Mouse (Mus musculus): Measurements from ENCODE around the gene Cdkn2aip. TPM values are rescaled to one million over a fixed set of nuclear protein-coding genes. Genes with fewer than 3 reads are reported as not detected.

The Cdkn2aip gene
- total RNA-seq, 2 experiments from 2014 or later: 17.3 TPM

DNA sequence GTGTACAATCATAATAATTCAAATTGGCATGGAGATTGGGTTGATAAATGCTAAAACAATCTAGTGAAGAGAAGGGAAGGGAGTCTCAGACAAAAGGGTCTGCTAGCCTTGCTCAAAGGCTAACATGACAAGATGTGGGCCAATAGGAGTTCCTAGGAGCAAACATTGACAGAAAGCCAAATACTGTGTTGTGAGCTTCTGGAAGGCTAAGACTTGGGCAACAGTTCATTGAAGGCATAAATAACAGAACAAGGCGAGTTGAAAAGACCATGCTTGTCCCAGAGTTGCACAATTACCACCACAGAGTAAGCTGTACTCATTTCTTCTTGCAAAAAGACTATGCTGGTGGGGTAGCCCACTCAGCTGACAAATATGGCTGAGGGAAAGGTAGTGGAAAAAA lies 16.0 kb downstream of the Cdkn2aip start:
- no peak for DNase-seq (ENCODE audit: low spot score in 2 of 2)

DNA sequence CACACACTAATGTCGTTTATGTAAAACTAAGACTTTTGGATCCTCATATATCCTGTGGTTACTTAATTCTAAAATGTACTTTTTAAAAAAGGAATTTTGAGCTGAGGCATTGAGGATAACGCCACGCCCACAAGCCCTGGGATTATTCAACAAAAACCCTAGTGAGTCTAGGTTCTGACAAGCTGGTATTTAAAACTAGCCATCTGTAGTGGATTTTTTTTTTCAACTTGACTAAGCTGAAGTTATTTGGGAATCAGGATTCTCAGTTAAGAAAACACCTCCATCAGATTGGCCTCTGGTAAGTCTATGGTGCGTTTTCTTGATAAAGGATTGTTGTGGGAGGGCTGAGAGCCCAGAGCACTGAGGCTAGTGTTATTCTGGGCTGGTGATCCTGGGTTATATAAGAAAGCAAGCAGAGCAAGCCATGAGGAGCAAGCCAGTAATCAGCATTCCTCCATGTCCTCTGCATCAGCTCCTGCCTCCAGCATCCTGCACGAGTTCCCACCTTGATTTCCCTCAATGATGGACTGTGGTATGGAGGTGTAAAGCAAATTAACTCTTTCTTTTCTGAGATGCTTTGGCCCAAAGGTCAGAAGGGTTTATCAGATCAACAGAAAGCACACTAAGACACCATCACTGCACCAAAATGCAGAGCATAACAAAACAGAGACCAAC lies 18.2 kb downstream of the Cdkn2aip start:
- no peak for DNase-seq (ENCODE audit: low spot score in 2 of 2)

DNA sequence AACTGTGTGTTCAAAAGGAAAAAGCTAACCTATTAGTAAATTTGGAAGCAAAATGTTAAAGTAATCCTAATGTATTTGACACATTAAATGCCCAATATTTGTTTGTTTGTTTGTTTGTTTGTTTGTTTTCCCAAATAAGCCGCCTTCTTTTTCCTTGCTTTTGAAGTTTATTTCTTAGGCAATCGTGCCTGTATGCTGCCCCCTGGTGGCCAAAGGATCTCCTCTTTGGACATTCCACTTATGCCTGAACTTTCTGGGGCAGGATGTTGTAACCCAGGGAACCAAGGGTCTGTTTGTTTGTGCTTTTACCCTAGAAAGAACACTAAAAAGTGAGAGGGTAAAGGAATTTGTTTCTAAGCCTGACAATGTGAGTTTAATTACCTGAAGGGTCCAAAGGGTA lies 20.6 kb downstream of the Cdkn2aip start:
- peak; percentile 51 to 65 for DNase-seq (ENCODE audit: low spot score in 2 of 2)

DNA sequence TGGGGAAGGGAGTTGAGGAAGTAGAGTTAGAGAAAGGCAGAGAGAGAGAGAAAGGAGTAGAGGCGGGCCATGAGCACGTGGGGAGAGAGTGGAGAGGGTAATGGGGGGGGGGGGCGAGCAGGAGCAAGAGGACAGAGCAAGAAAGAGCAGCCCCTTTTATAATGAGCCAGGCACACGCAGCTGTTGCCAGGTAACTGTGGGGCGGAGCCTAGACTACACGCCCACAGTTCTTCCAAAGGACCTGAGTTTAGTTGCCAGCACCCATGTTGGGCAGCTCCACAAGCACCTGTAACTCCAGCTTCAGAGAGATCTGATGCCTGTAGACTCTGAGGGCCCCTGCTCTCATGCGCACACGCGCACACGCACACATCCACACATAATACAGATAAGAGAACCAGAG lies 21.9 kb downstream of the Cdkn2aip start:
- DNase-seq (ENCODE audit: low spot score in 2 of 2): no peak

DNA sequence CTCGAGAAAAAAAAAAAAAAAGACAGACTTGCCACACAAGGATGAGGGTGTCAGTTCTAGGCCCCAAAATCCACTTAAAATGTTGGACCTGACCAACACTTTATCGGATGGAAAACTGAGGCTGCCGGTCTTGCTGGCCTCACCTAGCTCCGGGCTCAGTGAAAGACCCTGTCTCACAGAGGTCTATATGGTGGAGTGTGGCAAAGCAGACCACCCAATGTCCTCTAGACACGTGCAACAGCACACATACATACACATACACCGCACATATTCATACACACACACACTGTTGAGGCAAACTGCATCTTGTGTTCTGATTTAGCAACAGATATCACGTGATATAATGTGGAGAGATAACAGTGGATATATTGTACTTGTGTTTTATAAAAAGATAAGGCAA lies 22.4 kb downstream of the Cdkn2aip start:
- DNase-seq (ENCODE audit: low spot score in 2 of 2): no peak

DNA sequence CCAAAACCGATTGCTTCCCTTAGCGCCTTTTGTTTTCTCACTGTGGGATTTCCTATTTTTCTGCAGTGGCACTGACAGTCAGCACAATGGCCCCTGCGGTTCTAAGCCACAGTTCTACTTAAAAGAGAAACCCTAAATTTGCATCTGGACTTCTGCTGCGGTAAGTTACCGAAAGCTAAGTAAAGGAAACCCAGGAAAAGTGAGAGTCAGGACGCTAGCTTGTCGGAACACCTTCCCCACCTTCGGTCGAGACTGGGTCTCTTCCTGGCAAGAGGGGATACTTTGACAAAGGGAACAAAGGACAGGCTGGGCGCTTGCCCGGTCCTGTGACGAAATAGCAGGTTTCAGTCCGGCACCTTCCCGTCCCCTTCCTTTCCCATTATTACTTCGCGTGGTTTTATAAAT lies 23.1 kb downstream of the Cdkn2aip start:
- no peak for DNase-seq (ENCODE audit: low spot score in 2 of 2)

DNA sequence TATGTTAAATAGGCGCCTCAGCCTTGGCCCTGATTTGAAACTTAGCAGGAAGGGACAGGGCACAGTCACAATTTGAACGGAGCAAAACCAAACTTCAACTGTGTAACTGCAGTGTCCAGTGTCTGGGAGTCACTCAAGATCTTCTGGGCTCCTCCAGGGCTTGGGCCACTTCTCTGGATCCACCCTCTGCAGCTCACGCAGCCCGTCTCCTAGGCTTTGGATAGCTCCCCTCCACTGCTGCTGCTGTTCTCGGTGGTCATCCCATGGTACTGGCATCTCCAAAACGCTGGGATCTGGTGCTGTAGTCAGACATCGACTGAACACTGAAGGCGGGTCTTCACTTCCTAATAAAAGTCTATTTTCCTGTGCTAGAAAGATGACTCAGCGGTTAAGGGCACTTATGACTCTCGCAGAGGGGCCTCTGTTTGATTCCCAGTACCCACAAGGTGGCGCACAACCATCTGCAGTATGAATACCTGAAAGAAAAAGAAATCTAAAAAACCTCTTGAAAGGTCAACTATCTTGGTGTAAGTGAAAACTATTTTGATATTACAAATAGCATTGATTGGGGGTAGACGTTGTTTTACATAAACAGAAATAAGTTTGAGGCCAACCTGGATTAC lies 23.9 kb downstream of the Cdkn2aip start:
- DNase-seq (ENCODE audit: low spot score in 2 of 2): no peak

DNA sequence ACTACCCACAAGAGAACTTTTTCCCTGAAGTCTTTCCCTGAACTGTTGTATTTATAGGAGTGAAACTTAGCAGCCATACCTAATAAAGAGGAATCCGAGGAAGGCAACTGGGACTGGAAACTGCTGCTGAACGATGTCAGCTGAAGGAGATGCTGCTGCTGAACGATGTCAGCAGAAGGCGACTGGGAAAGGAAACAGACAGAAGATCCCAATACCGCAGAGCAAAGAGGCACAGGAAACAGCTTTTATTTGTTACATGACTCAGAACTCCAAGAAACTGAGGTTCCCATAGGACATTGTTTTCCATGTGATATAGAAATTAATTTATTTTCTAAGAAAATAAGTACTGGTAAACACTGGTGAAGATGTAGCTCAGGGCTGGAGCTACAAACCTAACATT lies 29.3 kb downstream of the Cdkn2aip start:
- DNase-seq (ENCODE audit: low spot score in 2 of 2): no peak

DNA sequence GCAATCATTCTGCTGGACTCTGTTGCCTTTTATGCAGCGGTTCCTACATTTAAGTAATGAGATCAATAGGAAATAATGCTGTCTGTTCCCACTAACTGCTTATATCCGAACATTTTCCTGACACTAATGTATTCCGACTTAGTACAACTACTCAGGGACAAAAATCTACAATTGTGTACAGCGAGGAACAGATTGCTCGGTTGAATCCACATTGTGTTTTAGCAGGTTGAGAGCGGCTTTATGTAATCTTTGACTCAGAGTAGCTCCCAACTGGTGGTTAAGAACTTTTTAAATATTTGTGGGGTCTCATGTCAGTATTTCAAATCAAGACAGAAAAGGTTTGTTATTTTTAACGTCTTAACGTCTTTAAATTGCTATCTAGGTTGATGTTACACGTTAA lies 29.7 kb downstream of the Cdkn2aip start:
- no peak for DNase-seq (ENCODE audit: low spot score in 2 of 2)

DNA sequence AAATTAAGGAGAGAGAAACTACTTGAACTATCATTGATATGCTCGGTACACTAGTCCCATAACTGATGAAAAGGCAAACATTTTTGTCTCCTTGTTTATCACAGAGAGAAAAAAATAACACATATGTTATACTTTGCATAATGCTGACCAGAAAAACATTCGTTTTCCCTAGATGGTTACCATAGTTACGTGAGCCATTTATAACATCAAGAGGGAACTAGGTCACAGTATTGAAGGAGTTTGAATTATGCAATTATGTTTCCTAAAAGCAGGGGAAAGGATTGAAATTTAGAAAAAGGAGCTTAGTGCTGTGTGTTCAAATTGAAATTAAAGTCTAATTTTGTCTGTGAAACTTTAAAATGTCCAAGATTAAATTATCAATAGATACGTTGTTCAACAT lies 33.4 kb downstream of the Cdkn2aip start:
- DNase-seq (ENCODE audit: low spot score in 2 of 2): no peak

DNA sequence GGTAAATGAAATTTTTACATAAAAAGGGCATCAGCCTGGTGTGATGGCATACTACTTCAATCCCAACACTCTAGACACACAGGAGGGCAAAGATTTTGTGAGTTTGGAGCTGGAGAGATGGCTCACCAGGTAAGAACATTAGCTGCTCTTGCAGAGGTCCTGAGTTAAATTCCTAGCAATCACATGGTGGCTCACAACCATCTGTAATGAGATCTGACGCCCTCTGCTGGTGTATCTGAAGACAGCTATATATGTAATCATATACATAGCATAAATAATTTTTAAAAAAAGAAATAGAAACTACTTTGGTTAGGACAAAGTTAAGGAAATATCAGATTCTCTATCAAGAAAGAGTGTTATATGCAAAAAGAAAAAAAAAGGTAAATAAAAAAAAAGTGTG lies 34.1 kb downstream of the Cdkn2aip start:
- no peak for DNase-seq (ENCODE audit: low spot score in 2 of 2)

DNA sequence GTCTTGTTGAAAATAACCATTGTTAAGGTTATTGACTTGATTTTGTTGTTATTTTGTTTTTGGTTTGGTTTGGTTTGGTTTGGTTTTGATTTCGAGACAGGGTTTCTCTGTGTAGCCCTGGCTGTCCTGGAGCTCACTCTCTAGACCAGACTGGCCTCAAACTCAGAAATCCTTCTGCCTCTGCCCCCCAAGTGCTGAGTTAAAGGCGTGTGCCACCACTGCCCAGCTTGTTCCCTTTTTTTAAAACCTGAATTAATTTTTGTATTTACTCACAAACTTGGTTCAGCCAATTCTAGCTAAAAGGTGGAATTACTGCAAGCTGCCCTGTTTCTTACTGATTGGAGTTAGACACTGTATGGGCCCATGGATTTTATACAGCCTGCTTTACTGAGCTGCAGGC lies 37.1 kb downstream of the Cdkn2aip start:
- no peak for DNase-seq (ENCODE audit: low spot score in 2 of 2)

DNA sequence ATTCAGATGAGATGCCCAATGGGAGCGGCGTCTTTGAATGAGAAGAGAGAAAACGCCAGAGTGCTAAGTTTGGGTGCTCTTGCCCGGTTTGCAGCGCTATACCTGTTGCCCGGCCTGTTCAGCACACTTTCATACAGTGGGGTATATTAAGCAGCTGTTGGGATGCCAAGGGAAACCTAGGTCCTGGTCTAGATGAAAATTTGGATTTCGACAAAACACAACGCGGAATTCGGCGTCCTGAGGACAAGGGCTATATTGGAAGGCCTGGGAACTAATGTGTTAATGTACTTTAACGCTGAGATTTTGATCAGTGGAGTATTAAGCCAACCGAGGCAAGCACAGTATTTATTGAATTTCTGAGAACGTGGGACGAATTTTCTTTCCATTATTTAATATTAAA lies 37.5 kb downstream of the Cdkn2aip start:
- no peak for DNase-seq (ENCODE audit: low spot score in 2 of 2)

DNA sequence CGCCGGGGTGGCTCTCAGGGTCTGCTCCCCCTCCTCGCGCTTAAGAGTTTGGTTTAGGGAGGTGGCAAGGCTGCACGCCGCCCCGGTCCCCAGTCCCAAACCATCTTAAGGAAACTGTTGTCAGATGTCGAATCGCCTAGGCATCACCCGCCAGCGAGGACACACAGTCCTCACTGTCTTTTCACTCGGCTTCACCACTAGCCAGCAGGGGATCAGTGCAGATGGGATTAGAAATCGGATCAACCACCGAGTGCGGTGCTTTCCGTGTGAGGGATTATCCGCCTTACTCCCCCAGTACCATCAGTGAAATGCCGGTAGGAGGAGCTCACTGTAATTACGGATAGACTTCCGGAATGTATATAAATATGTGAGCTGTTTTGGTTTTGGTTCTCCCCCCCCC lies 37.9 kb downstream of the Cdkn2aip start:
- no peak for DNase-seq (ENCODE audit: low spot score in 2 of 2)

DNA sequence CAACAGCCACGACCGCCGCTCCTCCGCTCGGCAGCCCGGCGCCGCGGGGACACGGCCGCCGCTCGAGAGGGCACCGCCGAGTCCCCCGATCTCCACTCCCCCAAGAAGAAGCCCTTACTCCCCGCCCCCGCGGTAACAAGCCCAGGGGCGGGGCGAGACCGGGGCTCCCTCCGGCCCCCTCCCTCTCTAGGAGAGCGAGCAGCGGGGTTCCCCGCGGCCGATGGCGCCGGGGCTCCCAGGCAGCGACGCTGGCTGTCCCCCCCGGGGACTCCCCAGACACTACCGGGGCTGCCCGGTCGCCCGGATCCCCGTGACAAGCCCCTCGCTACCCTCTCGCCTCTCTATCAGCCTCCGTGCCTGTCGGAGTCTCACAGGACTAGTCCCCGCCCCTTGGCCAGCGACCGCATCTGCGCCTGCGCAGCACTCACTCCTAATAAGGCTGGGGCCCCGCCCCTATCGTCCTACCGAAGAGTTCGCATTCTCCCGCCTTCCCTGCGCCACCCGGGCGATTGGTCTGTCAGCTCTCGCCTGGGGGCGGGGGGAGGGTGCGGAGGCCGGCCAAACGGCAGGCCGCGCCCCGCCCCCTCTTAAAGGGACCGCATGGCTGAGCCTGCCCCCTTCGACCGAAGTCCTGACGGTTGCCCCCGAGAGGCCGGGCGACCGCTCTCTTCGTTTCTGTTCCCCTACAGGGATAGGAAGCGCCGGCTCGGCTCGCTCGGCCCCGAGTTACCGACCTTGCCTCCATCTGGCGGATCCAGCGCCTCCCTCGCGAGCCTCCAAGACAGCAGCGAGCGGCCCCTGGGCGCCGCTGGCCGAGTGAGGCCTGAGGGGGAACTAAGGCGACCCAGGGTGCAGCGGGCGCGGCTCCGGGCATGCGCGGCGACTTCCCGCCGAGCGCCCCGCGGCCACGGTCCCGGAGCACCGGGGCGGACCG lies 38.7 kb downstream of the Cdkn2aip start, which contains the start of gene Ing2:
TSS of gene Ing2 (minus strand) at position 780 of the 934 bp plus-strand sequence.
- peak; percentile 99 to 100 for DNase-seq (ENCODE audit: low spot score in 2 of 2)

DNA sequence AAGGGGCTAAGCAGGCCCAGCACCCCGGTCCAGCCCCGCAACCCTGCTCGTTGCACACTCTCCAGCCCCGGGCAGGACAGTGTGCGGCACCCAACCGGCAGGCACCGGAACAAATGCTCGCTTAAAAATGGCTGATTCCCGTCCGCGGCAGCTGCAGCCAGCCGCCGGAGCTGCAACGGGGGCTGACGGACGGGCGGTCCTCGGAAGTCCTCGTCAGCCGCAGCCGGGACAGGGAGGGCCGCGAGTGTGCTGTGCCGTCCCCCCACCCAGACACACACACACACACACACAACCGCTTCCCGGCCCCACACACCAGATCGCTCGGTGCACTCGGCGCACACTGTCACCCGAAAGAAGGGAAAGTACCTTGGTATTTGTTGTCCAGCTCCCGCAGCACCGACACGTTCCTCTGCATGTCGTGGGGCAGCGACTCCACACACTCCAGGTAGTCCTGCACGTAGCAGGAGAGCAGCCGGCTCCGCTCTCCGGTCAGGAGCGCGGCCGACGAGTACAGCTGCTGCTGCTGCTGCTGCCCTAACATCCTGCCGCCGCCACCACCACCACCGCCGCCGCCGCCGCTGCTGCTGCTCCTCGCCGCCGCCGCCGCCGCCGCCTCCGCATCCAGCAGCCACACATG lies 39.5 kb downstream of the Cdkn2aip start:
- DNase-seq (ENCODE audit: low spot score in 2 of 2): no peak

DNA sequence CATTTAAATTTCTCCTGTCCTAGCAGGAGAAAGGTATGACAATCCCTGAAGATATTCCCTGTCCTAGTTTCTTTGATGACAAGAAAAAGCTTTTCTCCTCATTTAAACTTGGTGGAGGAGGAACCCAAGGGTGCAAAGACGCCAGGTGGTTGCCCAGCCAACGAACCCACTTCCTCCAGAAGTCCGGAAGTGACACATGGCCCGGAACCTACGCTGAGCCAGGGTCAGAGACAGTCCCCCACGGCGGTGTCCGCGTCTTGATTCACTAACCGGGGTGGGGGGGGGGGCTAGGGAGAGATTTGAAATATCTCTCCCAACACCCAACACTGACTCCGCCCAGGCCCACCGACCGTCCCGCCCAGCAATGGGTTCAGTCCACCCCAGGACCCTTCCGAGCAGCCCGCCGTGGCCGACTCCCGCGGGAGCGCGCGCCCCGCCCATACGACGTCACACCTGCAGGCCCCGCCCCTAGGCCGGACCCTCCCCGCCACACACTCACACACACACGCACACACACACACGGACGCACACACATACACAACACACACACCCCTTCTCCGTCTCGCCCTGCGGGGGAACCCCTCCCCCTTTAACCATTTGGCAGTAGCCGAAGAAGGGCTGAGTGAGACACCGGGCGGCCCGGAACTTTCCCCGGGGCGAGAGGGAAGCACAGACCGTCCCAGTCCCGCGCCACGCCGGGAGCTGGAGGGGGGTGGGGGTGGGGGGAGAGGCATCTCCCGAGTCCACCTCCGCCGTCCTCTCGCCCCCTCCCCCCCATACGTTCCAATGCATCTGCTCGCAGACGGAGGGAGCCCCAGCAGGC lies 40.2 kb downstream of the Cdkn2aip start:
- DNase-seq (ENCODE audit: low spot score in 2 of 2): peak; percentile 83 to 87

DNA sequence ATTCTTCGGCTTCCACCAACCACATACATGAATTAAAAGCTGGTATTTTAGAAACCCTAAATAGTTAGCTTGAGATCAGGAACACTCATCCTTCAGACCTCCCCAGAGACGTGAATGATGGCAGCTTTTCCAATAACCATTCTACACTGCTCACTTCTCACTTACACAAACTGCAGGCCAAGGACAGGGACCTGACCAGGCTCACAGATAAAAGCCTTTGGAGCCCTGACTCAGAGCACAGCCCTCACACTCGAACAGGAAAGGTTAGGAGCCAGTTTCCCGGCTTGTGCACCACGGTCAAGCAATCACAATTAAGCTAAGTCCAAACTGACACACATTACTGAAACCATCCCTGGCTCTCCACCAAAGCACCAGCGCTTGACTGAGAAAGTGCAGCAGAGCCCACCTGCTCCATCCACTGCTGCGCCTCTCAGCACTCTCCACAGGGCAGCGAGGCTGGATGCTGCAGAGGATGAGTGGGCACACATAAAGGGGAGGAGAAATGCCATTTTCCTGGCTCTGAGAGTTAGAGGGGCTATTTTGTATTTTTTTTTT lies 49.4 kb downstream of the Cdkn2aip start:
- DNase-seq (ENCODE audit: low spot score in 2 of 2): no peak

DNA sequence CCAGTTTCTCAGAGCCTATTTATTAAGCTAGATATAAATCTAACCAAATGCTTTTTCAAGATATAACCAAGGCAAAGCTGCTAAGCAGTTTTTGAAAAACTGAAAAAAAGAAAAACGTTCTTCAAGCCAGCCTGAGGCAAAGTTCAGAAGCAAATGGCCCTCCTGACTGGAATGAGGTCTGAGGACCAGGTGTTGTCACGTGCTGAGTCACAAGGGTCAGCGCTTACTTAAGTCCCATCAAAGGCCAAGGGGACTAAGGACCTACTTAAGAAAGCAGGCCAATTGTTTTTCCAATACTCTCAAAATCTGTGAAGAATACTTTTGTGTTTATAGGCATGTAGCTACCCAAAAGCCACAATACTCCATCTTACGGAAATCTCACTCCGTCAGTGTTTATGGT lies 50.5 kb downstream of the Cdkn2aip start:
- no peak for DNase-seq (ENCODE audit: low spot score in 2 of 2)

DNA sequence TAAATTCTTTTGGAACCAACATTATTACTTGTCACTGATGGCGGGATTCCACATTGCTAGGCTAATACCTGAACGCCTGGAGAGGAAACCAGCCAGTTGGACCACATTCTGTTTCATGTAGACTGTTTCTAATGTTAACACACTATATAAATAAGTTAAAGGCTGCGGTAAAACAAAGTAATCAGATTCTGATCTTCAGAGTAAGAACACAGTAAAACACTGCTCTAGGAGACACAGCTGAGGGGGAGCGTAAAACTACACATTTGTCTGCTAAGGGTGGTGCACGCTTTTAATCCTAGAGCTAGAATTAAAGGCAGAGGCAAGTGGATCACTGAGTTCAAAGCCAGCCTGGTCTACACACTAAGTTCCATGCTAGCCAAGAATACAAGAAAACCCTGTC lies 51.0 kb downstream of the Cdkn2aip start:
- DNase-seq (ENCODE audit: low spot score in 2 of 2): no peak
